Mouse (Mus musculus): ENCODE measurements at regions not wholly inside any gene's neighbourhood (a gene's known extent, or its start where the extent isn't known, plus 50 kb on each side); places are given as distances from the start of the nearest gene placed in this dataset.

DNA sequence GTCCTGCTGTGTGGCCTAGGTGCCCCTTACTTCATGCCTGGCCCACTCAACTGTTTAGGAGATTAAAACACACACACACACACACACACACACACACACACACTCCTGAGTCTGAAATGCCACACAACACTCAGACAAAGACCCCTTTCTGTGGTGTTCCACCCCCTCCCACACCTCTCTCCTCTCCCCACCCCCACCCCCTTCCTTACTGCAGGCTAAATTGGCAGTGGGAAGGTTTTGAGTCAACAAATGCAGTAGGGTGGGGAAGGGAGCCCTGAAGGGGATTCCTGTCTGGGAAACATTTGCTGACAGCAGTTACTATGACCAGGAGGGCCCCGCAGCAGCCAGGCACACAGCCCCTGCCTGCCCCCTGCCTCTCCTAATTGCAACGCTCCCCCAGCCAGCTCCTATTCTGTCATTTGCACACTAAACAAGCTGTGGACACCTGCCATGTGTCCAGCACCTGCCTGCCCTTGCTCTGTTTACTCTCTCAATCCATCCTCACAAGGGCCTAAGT lies 69.5 kb downstream of the Ephb3 start:
- WGBS, result 90% methylated on average over 2 of the region's 2 CpGs
- Histone ChIP-seq H3K27me3 (ENCODE audit: control insufficient read depth, insufficient read depth, low read length) (no peaks in the 10 kb centered on the region), H3K27ac (ENCODE audit: control insufficient read depth, insufficient read depth, low read length) (no peak overlapping the region), H3K36me3 (ENCODE audit: control insufficient read depth, insufficient read depth, low read length) (no peaks in the 10 kb centered on the region), H3K4me1 (replicated peaks; ENCODE audit: control insufficient read depth, insufficient read depth, low read length) (no peaks in the 10 kb centered on the region), H3K4me3 (ENCODE audit: control insufficient read depth, insufficient read depth, low read length) (no peak overlapping the region)
- no peak for TF ChIP-seq CTCF (IDR thresholded peaks at IDR 0.05; ENCODE audit: borderline replicate concordance, control insufficient read depth, extremely low read depth, insufficient read depth, low read length, poor library complexity)
- no peak for TF ChIP-seq POLR2A (IDR thresholded peaks at IDR 0.05; ENCODE audit: control insufficient read depth, extremely low read depth, insufficient read depth, low read length, poor library complexity)
- DNase-seq, result no peak

DNA sequence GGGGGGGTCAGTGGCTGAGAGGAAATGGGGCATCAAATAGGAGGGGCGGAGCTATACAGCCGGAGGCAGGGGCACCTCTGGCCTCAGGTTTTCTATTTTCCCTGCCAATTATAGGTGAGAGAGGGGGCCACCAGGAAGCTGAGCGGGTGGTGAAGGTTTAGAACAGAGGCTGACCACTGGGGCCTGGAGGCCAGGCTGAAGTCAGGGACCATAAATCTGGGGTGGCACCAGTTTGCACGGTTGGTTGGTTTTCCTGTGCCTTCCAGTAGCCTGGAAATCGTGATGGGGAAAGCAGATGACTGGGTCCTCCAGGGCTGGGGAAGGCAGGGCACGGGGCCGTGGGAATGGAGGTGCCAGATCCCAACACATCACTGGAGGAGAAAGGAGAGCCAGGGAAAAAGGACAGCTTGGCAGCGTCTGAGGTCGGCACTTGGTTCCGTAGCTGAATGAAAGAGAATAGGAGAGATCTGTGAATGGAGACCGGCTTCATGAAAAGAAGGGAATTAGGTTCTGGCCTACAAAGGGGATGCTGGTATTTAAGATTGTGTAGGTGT lies 73.3 kb downstream of the Ephb3 start:
- H3K4me1 ChIP-seq (replicated peaks; ENCODE audit: control insufficient read depth, insufficient read depth, low read length), result no peaks in the 10 kb centered on the region
- no peaks in the 10 kb centered on the region for H3K36me3 ChIP-seq (ENCODE audit: control insufficient read depth, insufficient read depth, low read length)
- H3K4me3 ChIP-seq (ENCODE audit: control insufficient read depth, insufficient read depth, low read length), result no peak overlapping the region
- TF ChIP-seq POLR2A (IDR thresholded peaks at IDR 0.05; ENCODE audit: control insufficient read depth, extremely low read depth, insufficient read depth, low read length, poor library complexity) (no peak), CTCF (IDR thresholded peaks at IDR 0.05; ENCODE audit: borderline replicate concordance, control insufficient read depth, extremely low read depth, insufficient read depth, low read length, poor library complexity) (no peak)
- DNase-seq, result no peak
- 94% methylated on average over 11 of the region's 11 CpGs for WGBS
- no peak overlapping the region for H3K27ac ChIP-seq (ENCODE audit: control insufficient read depth, insufficient read depth, low read length)
- H3K27me3 ChIP-seq (ENCODE audit: control insufficient read depth, insufficient read depth, low read length), result no peaks in the 10 kb centered on the region

DNA sequence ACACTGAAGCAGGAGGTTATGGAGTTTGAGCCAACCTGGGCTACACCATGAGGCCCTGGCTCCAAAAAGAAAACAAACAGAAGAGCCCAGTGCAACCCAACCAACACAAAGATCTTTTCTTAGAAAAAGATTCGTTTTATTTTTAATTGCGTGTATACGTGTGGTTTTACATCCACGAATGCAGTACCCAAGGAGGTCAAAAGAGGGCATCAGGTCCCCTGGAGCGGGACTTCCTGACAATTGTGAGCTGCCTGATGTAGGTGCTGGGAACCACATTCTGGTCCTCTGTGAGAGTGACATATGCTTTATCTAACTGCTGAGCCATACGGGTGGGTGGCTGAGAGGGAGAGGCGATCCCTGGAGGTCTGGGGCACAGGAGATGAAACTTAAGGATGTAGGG lies 73.8 kb downstream of the Ephb3 start:
- H3K4me1 ChIP-seq (replicated peaks; ENCODE audit: control insufficient read depth, insufficient read depth, low read length), result no peaks in the 10 kb centered on the region
- no peak for DNase-seq
- H3K27me3 ChIP-seq (ENCODE audit: control insufficient read depth, insufficient read depth, low read length), result no peaks in the 10 kb centered on the region
- no peaks in the 10 kb centered on the region for H3K36me3 ChIP-seq (ENCODE audit: control insufficient read depth, insufficient read depth, low read length)
- no peak overlapping the region for H3K27ac ChIP-seq (ENCODE audit: control insufficient read depth, insufficient read depth, low read length)
- TF ChIP-seq CTCF (IDR thresholded peaks at IDR 0.05; ENCODE audit: borderline replicate concordance, control insufficient read depth, extremely low read depth, insufficient read depth, low read length, poor library complexity), result no peak
- TF ChIP-seq POLR2A (IDR thresholded peaks at IDR 0.05; ENCODE audit: control insufficient read depth, extremely low read depth, insufficient read depth, low read length, poor library complexity), result no peak
- no peak overlapping the region for H3K4me3 ChIP-seq (ENCODE audit: control insufficient read depth, insufficient read depth, low read length)
- 96% methylated on average over 7 of the region's 7 CpGs for WGBS

DNA sequence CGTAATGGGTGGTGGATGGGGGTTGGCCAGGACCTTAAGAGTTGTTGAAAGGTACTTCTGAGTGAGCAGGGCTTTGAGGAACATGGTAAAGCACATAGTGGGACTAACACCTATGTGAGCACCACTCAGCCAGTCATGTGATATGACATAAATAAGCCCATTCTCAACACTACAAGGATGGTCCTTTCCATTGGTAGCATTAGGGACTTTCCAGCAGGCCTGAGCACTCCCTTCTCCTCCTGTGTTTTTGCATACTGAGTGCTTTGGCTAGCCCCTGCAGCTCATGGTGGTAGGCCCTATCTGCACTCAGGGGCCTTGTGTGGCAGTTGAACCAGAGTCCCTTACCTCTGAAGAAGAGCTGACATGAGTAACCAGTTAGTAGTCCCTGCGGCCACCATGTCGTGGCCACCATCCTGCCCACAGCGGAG lies 75.7 kb downstream of the Ephb3 start:
- H3K27ac ChIP-seq (ENCODE audit: control insufficient read depth, insufficient read depth, low read length), result no peak overlapping the region
- WGBS, result 88% methylated on average over 4 of the region's 4 CpGs
- no peaks in the 10 kb centered on the region for H3K27me3 ChIP-seq (ENCODE audit: control insufficient read depth, insufficient read depth, low read length)
- TF ChIP-seq CTCF (IDR thresholded peaks at IDR 0.05; ENCODE audit: borderline replicate concordance, control insufficient read depth, extremely low read depth, insufficient read depth, low read length, poor library complexity) (no peak), POLR2A (IDR thresholded peaks at IDR 0.05; ENCODE audit: control insufficient read depth, extremely low read depth, insufficient read depth, low read length, poor library complexity) (no peak)
- no peaks in the 10 kb centered on the region for H3K36me3 ChIP-seq (ENCODE audit: control insufficient read depth, insufficient read depth, low read length)
- DNase-seq, result no peak
- H3K4me3 ChIP-seq (ENCODE audit: control insufficient read depth, insufficient read depth, low read length), result no peak overlapping the region
- no peaks in the 10 kb centered on the region for H3K4me1 ChIP-seq (replicated peaks; ENCODE audit: control insufficient read depth, insufficient read depth, low read length)

DNA sequence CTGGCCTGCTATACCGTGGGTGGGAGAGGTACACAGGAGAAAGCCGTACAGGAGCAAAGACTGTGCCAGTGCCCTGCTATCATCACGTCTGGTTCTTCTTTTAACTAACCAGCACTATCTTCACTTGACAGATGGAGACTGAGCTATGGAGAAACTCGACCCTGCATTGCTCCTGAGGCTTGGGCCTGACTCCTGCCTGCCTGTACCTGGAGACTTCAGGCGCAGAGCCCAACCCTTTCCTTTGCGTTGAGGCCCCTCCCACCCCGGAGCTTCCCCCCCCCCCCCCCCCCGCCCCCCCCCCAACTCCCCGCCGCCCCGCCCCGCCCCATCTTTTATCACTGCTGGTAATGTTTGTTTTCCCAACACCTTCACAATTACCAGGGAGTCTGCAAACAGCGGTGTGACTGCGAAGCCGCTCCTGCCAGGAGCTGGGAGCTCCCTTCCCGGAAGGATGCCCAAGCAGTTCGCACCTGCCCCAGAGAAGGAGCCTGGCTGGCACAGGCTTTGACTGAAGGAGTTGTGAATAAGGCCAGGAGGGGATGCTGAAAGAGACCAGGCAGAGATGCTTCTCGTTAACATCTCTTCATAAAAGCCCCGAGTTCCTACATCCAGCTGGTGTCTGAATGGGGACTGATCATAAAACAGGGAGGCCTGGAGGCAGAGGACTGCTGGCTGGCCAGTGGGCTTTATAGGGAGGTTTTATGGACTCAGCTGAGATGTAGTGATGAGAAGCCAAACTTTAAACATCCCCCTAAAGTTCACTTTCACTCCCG lies 77.6 kb downstream of the Ephb3 start:
- 73% methylated on average over 18 of the region's 20 CpGs for WGBS
- Histone ChIP-seq H3K36me3 (ENCODE audit: control insufficient read depth, insufficient read depth, low read length) (no peaks in the 10 kb centered on the region), H3K4me3 (ENCODE audit: control insufficient read depth, insufficient read depth, low read length) (no peak overlapping the region), H3K27ac (ENCODE audit: control insufficient read depth, insufficient read depth, low read length) (no peak overlapping the region), H3K4me1 (replicated peaks; ENCODE audit: control insufficient read depth, insufficient read depth, low read length) (no peaks in the 10 kb centered on the region), H3K27me3 (ENCODE audit: control insufficient read depth, insufficient read depth, low read length) (no peaks in the 10 kb centered on the region)
- TF ChIP-seq POLR2A (IDR thresholded peaks at IDR 0.05; ENCODE audit: control insufficient read depth, extremely low read depth, insufficient read depth, low read length, poor library complexity), result no peak
- TF ChIP-seq CTCF (IDR thresholded peaks at IDR 0.05; ENCODE audit: borderline replicate concordance, control insufficient read depth, extremely low read depth, insufficient read depth, low read length, poor library complexity), result no peak
- DNase-seq, result no peak

DNA sequence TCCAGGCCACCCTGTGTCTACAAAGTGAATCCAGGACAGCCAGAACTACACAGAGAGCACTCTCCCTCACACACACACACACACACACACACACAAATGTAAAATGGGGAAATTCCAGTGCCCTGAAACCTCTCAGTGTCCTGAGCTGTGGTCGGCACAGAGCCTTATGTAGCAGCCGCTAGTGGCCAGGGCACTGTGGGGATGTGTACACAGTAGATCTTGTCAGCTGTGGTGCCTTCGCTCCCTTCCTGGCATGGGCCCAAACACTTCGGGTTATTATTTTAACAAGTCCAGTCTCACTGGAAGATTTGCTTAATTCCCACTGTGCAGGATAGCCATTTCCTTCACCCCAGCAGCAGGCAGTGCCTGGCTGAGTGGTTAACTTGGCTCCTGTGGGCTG lies 81.5 kb downstream of the Ephb3 start:
- Histone ChIP-seq H3K4me3 (ENCODE audit: control insufficient read depth, insufficient read depth, low read length) (no peak overlapping the region), H3K36me3 (ENCODE audit: control insufficient read depth, insufficient read depth, low read length) (no peaks in the 10 kb centered on the region), H3K4me1 (replicated peaks; ENCODE audit: control insufficient read depth, insufficient read depth, low read length) (no peaks in the 10 kb centered on the region), H3K27me3 (ENCODE audit: control insufficient read depth, insufficient read depth, low read length) (no peaks in the 10 kb centered on the region), H3K27ac (ENCODE audit: control insufficient read depth, insufficient read depth, low read length) (no peak overlapping the region)
- TF ChIP-seq CTCF (IDR thresholded peaks at IDR 0.05; ENCODE audit: borderline replicate concordance, control insufficient read depth, extremely low read depth, insufficient read depth, low read length, poor library complexity) (no peak), POLR2A (IDR thresholded peaks at IDR 0.05; ENCODE audit: control insufficient read depth, extremely low read depth, insufficient read depth, low read length, poor library complexity) (no peak)
- WGBS, result 23% methylated on average over 4 of the region's 4 CpGs
- DNase-seq, result no peak

Measured in thymus, adult 2 months (tissue).